Mouse (Mus musculus) lung, postnatal 14 days (tissue): ENCODE results near the gene Depdc1b.

Source experiments
- DNase-seq: peaks from one replicate; pipeline ENCODE4 v3.0.0; 2021

Gene Depdc1b

GRCm38 (mm10) chr13:108449116-108450097, 133.3 kb downstream of the Depdc1b start, which contains the start of gene Pde4d:
TSS of gene Pde4d (plus strand) at chr13:108449948.
- DNase-seq = no peak

GRCm38 (mm10) chr13:108451122-108451521, 135.0 kb downstream of the Depdc1b start:
- DNase-seq = no peak

- DNase-seq = no peak
These were observed 137.2 kb downstream of the Depdc1b start for GRCm38 (mm10) chr13:108453064-108453919.
